Mouse (Mus musculus) testis, adult 2 months (tissue): ENCODE measurements at regions not wholly inside any gene's neighbourhood (a gene's known extent, or its start where the extent isn't known, plus 50 kb on each side); places are given as distances from the start of the nearest gene placed in this dataset.
"Not testable (repeated sequence)": the region's sequence is repeated elsewhere in the genome, so short reads cannot be mapped to it uniquely, and the experiment has no call there.

Source experiments
- CTCF ChIP-seq: fragments of 200-500 bp; IDR thresholded peaks from 2 replicates; pipeline ENCODE4 v1.5.1; 2012; ENCODE audit warnings: low read depth, mild to moderate bottlenecking, inconsistent platforms, low read length, moderate library complexity; ENCODE audit not compliant: control insufficient read depth, insufficient read depth, insufficient replicate concordance
- POLR2A ChIP-seq: fragments of 200-500 bp; IDR thresholded peaks from 2 replicates; pipeline ENCODE4 v1.6.1; 2012; ENCODE audit warnings: low read depth, mild to moderate bottlenecking, inconsistent platforms, low read length, moderate library complexity; ENCODE audit not compliant: control insufficient read depth

DNA sequence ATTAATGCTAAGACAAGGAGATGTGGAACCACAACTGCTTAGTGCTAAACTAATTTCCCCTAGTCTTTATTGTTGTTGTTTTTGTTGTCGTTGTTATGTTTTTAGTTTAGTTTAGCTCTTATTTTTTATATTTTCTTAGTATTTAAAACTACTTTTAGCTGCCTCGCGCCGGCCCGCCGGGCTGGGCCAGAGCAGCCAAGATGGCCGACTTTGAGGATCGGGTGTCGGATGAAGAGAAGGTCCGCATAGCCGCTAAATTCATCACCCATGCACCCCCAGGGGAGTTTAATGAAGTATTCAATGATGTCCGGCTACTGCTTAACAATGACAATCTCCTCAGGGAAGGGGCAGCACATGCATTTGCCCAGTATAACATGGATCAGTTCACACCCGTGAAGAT is 99.3 kb upstream of the Rnf152 start:
- TF ChIP-seq CTCF, POLR2A: not testable (repeated sequence)
